Mouse (Mus musculus) lung, postnatal 0 days (tissue): ENCODE data around the gene Ptrh1. TPM values are rescaled to one million over a fixed set of nuclear protein-coding genes. Genes with fewer than 3 reads are reported as not detected.

Experiments
- ATAC-seq: fragments of 200-750 bp; cut with Nextera tagmentation; 2 replicates; pipeline ENCODE4 v1.8.0; 2017; ENCODE audit warnings: moderate library complexity
- DNase-seq: peaks from one replicate; pipeline ENCODE4 v3.0.0-alpha.2; 2016; ENCODE audit warnings: low spot score
- H3K27ac ChIP-seq: fragments of 300-500 bp; sonication (generic); 2 replicates; pipeline ENCODE4 v1.5.1; 2014; ENCODE audit warnings: antibody characterized with exemption, mild to moderate bottlenecking, low read length, mixed read lengths
- H3K27me3 ChIP-seq: fragments of 300-500 bp; sonication (generic); replicated peaks from 2 replicates; pipeline ENCODE4 v1.6.1; 2014; ENCODE audit warnings: low read length, mixed read lengths; ENCODE audit not compliant: insufficient read depth
- H3K36me3 ChIP-seq: fragments of 300-500 bp; sonication (generic); 2 replicates; pipeline ENCODE4 v1.6.1; 2014; ENCODE audit warnings: low read length, mixed read lengths; ENCODE audit not compliant: insufficient read depth
- H3K4me1 ChIP-seq: fragments of 300-500 bp; sonication (generic); 2 replicates; pipeline ENCODE4 v1.6.1; 2014; ENCODE audit warnings: antibody characterized with exemption, low read depth, low read length, mixed read lengths; ENCODE audit not compliant: insufficient read depth
- H3K4me2 ChIP-seq: fragments of 300-500 bp; sonication (generic); replicated peaks from 2 replicates; pipeline ENCODE4 v1.6.1; 2014; ENCODE audit warnings: low read depth, mild to moderate bottlenecking, low read length, moderate library complexity, mixed read lengths
- H3K4me3 ChIP-seq: fragments of 300-500 bp; sonication (generic); 2 replicates; pipeline ENCODE4 v1.5.1; 2014; ENCODE audit warnings: low read depth, low read length
- H3K9ac ChIP-seq: fragments of 300-500 bp; sonication (generic); replicated peaks from 2 replicates; pipeline ENCODE4 v1.6.1; 2014; ENCODE audit warnings: low read depth, mild to moderate bottlenecking
- H3K9me3 ChIP-seq: fragments of 300-500 bp; sonication (generic); 2 replicates; pipeline ENCODE4 v1.6.1; 2016; ENCODE audit warnings: low read length, mixed read lengths
- CTCF ChIP-seq: IDR thresholded peaks from 2 replicates; pipeline ENCODE4 v1.5.1; 2016; ENCODE audit warnings: antibody characterized with exemption, mild to moderate bottlenecking
- EP300 ChIP-seq: IDR thresholded peaks from 2 replicates; pipeline ENCODE4 v1.6.1; 2016; ENCODE audit warnings: antibody characterized with exemption, mild to moderate bottlenecking, control low read depth
- WGBS: fragments of 180-500 bp; shearing (Covaris S2); extraction: QIAGEN DNeasy Blood & Tissue Kit; methylation state at CpG from one replicate; pipeline ENCODE4 v1.1.7; 2014; 5-methylcytosine and 5-hydroxymethylcytosine counted together
- polyA plus RNA-seq: library from polyadenylated mRNA; unstranded; fragments of >200 nt; fragmentation: Nextera tagmentation; extraction: Ambion mirVana; gene quantifications from 2 replicates; pipeline ENCODE4 v1.2.1, GENCODE M21; 2015

Gene Ptrh1
- polyA plus RNA-seq, 1 experiment from 2014 or later = 3.3 TPM

GRCm38 (mm10) chr2:32795748-32796418 lies 20.3 kb downstream of the Ptrh1 start:
- ATAC-seq (no peak), DNase-seq (no peak)
- Histone ChIP-seq H3K4me3 (no peak overlapping the region), H3K27me3 (no peaks in the 10 kb centered on the region), H3K4me2 (no peak overlapping the region), H3K9me3 (no peaks in the 10 kb centered on the region), H3K9ac (no peak overlapping the region), H3K36me3 (no peaks in the 10 kb centered on the region), H3K4me1 (no peaks in the 10 kb centered on the region), H3K27ac (no peak overlapping the region)
- 86% methylated on average over 13 of the region's 13 CpGs for WGBS
- TF ChIP-seq EP300 (no peak), CTCF (no peak)

GRCm38 (mm10) chr2:32798251-32798962 lies 22.8 kb downstream of the Ptrh1 start:
- Histone ChIP-seq H3K36me3 (peaks cover 7% of the 10 kb centered on the region; the same call in 1 of the 2 replicates), H3K4me1 (no peaks in the 10 kb centered on the region), H3K27ac (no peak overlapping the region), H3K27me3 (no peaks in the 10 kb centered on the region), H3K9ac (no peak overlapping the region), H3K9me3 (no peaks in the 10 kb centered on the region), H3K4me2 (no peak overlapping the region), H3K4me3 (no peak overlapping the region)
- 51% methylated on average over 10 of the region's 10 CpGs for WGBS
- TF ChIP-seq CTCF (no peak), EP300 (no peak)
- no peak; the same call in 1 of the 2 replicates for ATAC-seq
- DNase-seq = no peak

GRCm38 (mm10) chr2:32808816-32809566 lies 33.4 kb downstream of the Ptrh1 start:
- Histone ChIP-seq H3K9ac (no peak overlapping the region), H3K27ac (no peak overlapping the region), H3K9me3 (no peaks in the 10 kb centered on the region), H3K36me3 (no peaks in the 10 kb centered on the region), H3K4me3 (no peak overlapping the region), H3K4me1 (no peaks in the 10 kb centered on the region), H3K4me2 (no peak overlapping the region), H3K27me3 (no peaks in the 10 kb centered on the region)
- no peak for TF ChIP-seq CTCF
- TF ChIP-seq EP300 = no peak
- 88% methylated on average over 14 of the region's 14 CpGs for WGBS
- no peak for DNase-seq
- no peak for ATAC-seq

- Histone ChIP-seq H3K36me3 (no peaks in the 10 kb centered on the region), H3K27ac (no peak overlapping the region), H3K9ac (no peak overlapping the region), H3K4me2 (no peak overlapping the region), H3K4me3 (no peak overlapping the region), H3K9me3 (no peaks in the 10 kb centered on the region), H3K27me3 (no peaks in the 10 kb centered on the region), H3K4me1 (no peaks in the 10 kb centered on the region)
- DNase-seq (no peak), ATAC-seq (no peak)
- 63% methylated on average over 8 of the region's 8 CpGs for WGBS
- TF ChIP-seq CTCF (no peak), EP300 (no peak)
Measured at GRCm38 (mm10) chr2:32811959-32812358, 36.4 kb downstream of the Ptrh1 start.

- Histone ChIP-seq H3K4me1 (no peaks in the 10 kb centered on the region), H3K36me3 (no peaks in the 10 kb centered on the region), H3K9me3 (no peaks in the 10 kb centered on the region), H3K4me3 (no peak overlapping the region), H3K27me3 (no peaks in the 10 kb centered on the region), H3K4me2 (no peak overlapping the region), H3K27ac (no peak overlapping the region), H3K9ac (no peak overlapping the region)
- DNase-seq = no peak
- ATAC-seq = no peak
- WGBS = 87% methylated on average over 2 of the region's 2 CpGs
- TF ChIP-seq EP300 = no peak
- TF ChIP-seq CTCF = no peak
Measured at GRCm38 (mm10) chr2:32816497-32816896, 40.9 kb downstream of the Ptrh1 start.

GRCm38 (mm10) chr2:32816946-32817581 lies 41.5 kb downstream of the Ptrh1 start:
- H3K9ac ChIP-seq = no peak overlapping the region
- DNase-seq = peak; percentile 56
- no peaks in the 10 kb centered on the region for H3K9me3 ChIP-seq
- peak overlapping the region; percentile 43; the same call in 1 of the 2 replicates for H3K27ac ChIP-seq
- no peak overlapping the region for H3K4me3 ChIP-seq
- peak; percentile 78 for ATAC-seq
- TF ChIP-seq CTCF (no peak), EP300 (peak; percentile 65; the same call in 1 of the 2 replicates)
- no peak overlapping the region for H3K4me2 ChIP-seq
- no peaks in the 10 kb centered on the region for H3K36me3 ChIP-seq
- WGBS = 26% methylated on average over 17 of the region's 17 CpGs
- no peaks in the 10 kb centered on the region for H3K4me1 ChIP-seq
- no peaks in the 10 kb centered on the region for H3K27me3 ChIP-seq
